Mouse (Mus musculus) brain, embryonic 14.5 days (tissue): ENCODE data around the gene BC067074. TPM values are rescaled to one million over a fixed set of nuclear protein-coding genes. Genes with fewer than 3 reads are reported as not detected.
A peak's percentile ranks its signal among the peaks of the same experiment; 100 is the strongest.

Experiments used
- DNase-seq: peaks from one replicate; pipeline ENCODE4 v3.0.0-alpha.2; 2011; ENCODE audit warnings: low read depth
- CTCF ChIP-seq: fragments of 200-500 bp; IDR thresholded peaks from 2 replicates; pipeline ENCODE4 v1.5.1; 2012; ENCODE audit warnings: inconsistent platforms, mild to moderate bottlenecking, moderate library complexity, borderline replicate concordance; ENCODE audit not compliant: insufficient read depth, insufficient read length; ENCODE audit errors: extremely low read depth
- POLR2A ChIP-seq: fragments of 200-500 bp; IDR thresholded peaks from 2 replicates; pipeline ENCODE4 v1.6.1; 2012; ENCODE audit warnings: mild to moderate bottlenecking, inconsistent platforms, borderline replicate concordance; ENCODE audit not compliant: poor library complexity, insufficient read depth, insufficient read length, severe bottlenecking; ENCODE audit errors: extremely low read depth
- polyA plus RNA-seq: library from polyadenylated mRNA; depleted of rRNA; stranded (reverse); fragments of >200 nt; gene quantifications from 2 replicates; pipeline ENCODE4 v1.2.3, GENCODE M21; 2012

Gene BC067074
- polyA plus RNA-seq, 1 experiment = 2.7 TPM

DNA sequence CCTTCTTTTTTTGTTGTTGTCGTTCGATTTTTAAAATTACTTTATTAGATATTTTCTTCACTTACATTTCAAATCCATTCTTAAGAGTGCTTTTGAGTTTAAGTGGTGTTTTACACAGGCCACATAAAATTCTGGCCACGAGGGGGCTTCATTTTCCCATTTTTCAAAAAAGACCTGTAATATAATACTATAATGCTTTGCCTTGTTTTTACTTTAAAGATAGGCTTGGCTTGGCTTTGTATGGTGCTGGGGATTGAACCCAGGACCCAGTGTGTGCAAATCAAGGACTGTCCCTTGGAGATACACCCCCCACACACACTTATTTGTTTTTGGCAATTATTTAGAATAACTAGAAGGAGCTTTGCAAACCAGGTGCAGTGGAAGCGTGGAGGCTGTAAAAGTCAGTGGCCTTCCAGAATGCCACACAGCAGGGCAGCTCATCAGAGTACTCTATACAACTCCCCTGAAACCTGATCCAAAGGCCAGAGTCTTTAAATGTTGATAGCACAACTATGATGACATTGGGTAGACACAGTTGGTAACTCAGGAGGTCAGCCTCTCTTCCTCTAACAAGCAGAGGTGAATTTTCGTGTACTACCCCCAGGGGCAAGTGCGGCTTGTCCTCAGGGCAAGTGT, 44.4 kb downstream of the BC067074 start:
- peak; percentile 83 for DNase-seq
- TF ChIP-seq POLR2A (no peak), CTCF (no peak)

DNA sequence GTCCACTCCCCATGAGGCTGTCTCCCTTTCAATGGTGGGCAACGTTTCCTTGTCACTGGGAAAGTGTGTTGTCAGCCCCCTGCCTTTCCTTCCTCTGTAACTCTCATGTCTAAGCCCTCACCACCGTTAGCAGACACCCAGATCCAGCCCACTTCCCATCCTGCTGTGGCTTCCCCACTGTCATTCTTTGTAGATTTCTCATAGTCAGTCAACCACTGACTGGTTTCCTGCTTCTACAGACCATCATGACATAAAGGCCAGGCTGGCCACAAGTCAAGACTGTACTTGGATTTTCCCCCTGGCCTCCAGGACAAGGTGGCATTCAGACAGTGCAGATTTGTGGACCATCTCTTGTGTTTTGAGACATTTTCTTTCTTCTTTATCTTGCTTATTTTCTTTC, 47.7 kb downstream of the BC067074 start:
- TF ChIP-seq CTCF = no peak
- TF ChIP-seq POLR2A = no peak
- no peak for DNase-seq

DNA sequence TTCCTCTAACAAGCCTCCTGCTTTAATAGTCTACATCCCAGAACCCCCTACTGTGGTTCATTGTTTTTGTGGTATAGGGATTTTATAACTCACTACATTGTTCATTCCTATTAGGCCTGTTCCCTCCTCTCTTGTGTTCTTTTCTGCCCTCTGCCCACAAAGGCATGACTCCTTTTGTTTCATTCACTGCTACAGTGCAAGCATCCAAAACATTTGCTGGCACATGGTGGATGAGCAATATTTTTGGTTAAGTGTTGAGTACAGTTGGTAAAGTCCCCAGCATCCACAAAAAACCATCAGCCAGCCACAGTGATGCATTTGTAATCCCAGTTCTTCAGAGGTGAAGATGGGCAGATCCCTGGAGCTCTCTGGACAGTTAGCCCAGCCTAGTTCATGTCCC, 48.2 kb downstream of the BC067074 start:
- no peak for DNase-seq

DNA sequence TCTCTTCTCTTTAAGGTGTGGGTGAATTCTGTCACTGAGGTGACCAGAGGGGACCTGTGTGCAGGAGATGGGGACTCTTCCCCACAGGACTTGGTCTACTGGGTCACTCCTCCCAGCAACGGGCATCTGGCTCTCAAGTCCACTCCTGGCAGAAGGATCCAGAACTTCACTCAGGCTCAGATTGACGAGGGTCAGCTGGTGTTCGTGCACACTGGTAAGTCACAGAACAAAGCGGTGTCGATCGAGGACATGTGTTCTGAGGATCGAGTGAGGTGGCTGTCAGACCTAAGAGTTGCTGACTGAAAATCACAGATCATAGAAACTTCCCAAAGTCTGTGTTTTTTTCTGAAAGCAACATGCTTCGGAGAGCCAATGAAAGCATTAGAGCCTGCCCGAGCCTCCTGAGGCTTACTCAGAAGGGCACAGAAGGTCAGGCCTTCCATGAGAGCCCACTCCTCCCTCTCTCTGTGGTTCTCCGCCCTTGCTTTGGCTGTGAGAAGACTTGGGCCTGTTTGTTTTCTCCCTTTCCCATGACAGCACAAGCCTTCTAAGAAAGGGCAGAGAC, 49.5 kb downstream of the BC067074 start:
- TF ChIP-seq CTCF = no peak
- no peak for DNase-seq

More for the DNA sequence above, 48.2 kb downstream of the BC067074 start:
- TF ChIP-seq POLR2A (no peak), CTCF (no peak)

DNA sequence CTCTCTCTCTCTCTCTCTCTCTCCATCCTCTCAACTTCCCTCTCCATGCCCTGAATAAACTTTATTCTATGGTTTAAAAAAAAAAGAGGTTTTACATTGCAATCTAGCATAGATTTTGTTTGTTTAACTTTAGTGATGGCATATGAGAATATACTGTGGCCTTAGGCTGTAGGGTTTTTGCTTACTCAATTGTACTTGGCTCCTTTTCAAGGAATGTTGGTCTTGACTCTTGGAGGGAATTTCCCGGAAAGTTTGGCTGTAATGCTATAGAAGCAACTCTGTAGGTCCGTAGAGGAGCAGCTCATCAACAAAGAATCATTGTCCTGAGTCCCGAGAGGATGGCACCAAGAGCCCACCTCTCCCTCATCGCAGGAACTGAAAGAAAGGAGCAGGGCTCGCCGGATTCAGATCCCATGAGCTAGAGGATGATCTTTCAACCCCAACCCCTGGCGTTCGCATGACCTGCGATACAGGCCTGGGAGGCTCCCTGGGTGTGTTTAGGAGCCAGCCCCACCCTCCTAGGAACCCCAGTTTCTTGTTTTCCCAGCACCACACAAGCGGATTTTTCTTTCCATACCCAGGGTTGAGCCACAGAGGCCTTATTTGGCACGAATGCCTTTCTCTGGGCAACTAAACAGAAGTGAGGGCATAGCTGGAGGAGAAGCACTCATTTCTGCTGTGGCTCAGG, 57.9 kb downstream of the BC067074 start:
- DNase-seq = no peak
- no peak for TF ChIP-seq CTCF
- no peak for TF ChIP-seq POLR2A

DNA sequence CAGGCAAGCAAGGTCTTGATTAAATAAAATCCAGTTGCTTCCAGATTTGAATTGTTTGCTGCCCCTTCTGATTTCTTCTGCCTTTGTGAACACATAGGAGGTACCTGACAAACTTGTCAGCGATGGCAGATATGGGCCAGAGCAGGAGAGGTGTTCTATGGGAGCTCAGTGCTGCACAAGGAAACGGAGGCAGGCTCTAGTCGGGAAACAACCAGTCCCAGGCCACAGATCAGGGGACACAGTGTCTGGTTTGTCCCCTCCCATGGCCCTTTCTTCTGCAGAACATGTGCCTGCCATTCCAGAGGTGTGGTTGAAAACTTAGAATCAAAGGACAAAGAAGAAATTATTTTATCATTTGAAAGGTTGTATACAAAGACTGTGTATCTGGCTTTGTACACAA, 60.6 kb downstream of the BC067074 start:
- TF ChIP-seq CTCF (no peak), POLR2A (no peak)
- DNase-seq = no peak

DNA sequence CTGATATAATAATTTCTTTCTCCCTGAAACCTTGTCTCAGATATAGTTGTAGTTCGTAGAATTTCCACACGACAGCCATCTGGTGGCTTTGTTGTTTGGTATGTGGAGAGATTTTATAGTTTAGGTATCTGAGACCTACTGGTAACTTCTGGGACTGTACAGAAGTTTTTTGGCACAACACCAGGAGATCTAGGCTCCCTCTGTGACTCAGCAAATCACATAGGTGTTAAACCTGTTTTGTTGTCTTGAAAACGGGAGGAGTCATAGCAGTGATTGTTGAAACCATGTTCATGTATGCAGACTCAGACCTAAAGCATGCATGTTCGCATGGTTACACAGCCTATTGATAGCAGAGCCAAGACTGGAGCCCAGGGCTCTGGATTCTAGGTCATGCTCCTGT, 61.0 kb downstream of the BC067074 start:
- TF ChIP-seq POLR2A (no peak), CTCF (no peak)
- DNase-seq = no peak

DNA sequence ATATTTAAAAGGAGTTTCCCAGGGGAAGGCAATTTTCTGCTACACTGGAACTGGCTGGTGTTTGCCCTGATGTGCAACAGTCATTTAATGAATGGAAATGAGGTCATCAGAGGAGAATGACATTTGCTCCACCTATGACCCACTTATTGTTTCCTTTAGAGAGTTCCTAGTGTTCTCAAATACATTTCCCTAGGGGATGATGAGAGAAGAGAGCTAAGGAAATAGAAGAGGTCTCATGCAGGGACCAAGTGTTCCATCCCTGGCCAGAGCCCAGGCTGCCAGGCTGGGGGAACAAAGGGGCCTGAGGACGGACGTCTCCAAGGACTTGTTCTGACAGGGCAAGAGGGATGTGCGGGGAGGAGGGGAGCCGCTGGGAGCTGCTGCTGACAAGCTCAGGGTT, 62.1 kb downstream of the BC067074 start:
- DNase-seq = peak; percentile 33
- TF ChIP-seq CTCF (no peak), POLR2A (no peak)

DNA sequence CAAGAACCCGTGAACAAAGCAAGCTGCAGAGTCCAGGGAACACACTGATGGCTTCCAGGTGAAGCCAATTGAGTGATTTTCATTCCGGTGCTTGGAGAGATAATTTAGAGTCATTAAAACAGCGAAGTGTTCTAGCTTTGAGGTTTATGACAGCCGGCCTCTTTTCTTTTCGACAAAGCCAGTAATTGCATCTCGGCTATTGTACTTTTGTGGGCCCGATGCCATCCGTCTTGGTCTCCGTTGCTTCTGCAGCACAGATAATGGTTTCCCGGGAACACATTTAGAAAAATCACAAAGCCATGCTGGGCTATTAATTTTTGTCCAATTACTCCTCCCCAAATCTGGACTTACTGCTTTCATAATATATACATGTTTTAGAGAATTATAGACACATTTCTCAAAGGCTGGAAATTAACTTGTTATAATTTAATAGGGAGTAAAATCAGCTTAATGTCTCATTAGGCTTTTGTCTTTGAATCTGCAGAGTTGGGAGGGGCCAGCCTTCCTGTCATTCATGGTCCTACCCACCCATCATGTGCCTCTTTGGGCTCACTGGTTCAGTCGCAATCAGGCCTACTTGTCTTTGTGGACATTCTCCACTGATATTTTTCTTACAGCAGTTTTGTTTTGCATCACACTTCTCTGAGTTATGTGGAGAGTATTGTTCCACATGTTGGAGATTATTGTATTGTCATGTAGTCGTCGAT, 64.6 kb downstream of the BC067074 start:
- DNase-seq = peak; percentile 71
- TF ChIP-seq POLR2A (no peak), CTCF (no peak)

DNA sequence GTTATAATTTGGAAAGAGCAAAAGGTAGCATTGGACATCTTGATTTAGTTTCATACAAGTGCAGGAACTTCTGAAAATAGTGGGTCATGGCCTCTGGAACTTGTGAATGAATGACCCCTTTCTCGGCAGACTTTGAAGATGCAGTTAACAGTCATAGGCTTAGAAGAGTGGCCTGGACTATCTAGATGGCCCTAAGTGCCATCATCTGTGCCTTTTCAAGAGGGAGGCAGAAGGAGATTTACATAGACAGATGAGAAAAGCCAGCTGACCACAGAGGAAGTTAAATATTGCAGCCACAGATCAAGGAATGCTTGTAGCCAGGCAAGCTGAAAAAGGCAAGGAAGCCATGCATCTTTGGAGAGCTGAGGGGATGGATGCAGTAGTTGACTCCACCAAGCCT, 66.7 kb downstream of the BC067074 start:
- no peak for DNase-seq
- TF ChIP-seq POLR2A (no peak), CTCF (no peak)

DNA sequence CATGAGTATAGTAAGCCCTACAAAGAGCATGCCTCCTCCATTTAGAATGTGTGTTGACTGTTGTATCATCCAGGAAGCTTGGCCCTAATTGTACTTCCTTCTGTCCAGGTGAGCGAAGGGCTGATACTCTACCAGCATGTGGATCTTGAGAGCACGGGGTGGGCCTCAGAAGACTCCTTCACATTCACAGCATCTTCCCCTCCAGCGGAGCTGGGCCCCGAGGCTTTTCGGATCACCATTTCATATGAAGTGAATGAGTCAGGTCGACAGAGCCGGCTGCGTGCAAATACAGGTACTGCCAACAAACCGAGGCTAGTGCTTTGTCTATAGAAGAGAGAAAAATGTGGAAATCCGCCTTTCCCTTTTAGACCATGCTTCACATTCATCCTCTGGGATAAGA, 73.0 kb downstream of the BC067074 start:
- DNase-seq = no peak
- no peak for TF ChIP-seq POLR2A
- no peak for TF ChIP-seq CTCF
